Mouse (Mus musculus): ENCODE measurements at regions not wholly inside any gene's neighbourhood (a gene's known extent, or its start where the extent isn't known, plus 50 kb on each side); places are given as distances from the start of the nearest gene placed in this dataset.

DNA sequence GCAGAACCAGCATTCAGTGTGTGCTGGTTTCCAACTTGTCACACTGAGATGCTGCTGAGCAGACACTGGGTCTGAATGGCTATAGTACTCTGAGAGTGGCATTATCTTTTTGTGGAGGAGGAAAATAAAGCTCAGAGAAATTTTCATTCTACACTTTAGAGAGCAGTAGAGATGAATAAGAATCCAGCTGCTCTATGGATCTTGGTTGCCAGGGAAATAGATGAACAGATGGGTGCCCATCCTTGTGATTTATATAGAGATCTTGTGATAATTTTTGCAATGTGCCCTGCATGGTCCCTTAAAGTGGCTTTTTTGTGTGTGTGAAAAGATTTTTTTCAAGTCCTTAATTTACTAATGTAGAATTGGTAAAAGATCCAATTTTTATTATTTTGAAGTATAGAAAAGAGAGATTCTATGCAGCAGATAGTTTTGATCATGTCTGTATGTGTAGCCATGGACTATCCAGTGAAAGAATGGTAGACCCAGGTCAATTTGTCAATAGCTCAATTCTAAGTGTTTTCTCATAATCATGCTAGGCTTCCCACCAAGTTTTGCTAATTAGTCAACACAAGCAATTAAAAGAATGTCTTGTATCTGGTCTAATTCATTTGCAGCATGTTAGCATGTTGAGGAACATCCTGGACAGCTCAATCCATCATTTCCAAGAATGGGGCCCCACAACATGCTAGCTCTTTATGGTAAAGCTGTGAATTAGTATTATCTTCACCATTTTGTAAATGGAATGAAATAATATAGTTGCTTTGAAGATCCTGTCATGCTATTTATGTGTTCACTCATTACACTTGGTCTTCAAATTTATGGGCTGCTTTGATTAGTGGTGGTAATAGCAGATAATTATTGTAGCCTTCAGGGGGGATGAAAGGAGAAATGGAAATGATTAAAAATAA, 184.7 kb downstream of the Snx13 start:
- no peak for DNase-seq

GRCm38 (mm10) chr12:35220429-35220828, 173.4 kb downstream of the Snx13 start:
- no peak for DNase-seq

DNA sequence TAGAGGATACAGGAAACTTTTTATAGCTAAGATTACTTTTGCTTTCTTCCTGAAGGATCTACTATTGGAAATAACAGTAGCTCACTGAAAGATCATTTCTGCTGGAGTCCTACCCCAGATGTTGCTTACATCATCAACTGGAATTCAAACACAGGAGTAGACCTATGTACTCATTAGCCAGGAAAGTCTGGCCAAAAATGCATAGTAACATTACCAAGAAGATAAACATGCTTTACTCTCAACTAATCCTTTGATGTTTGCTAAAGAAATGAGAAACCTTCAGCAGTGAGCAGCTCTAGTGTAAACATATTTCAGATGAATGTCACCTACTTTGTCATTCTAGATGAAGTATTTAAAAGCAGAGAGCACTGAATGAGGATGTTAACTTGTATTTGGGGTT, 173.0 kb downstream of the Snx13 start:
- DNase-seq: no peak

- no peak for DNase-seq
These were observed 169.7 kb downstream of the Snx13 start for GRCm38 (mm10) chr12:35216725-35217124.

- no peak for DNase-seq
These were observed 162.4 kb downstream of the Snx13 start for GRCm38 (mm10) chr12:35209399-35209798.

DNA sequence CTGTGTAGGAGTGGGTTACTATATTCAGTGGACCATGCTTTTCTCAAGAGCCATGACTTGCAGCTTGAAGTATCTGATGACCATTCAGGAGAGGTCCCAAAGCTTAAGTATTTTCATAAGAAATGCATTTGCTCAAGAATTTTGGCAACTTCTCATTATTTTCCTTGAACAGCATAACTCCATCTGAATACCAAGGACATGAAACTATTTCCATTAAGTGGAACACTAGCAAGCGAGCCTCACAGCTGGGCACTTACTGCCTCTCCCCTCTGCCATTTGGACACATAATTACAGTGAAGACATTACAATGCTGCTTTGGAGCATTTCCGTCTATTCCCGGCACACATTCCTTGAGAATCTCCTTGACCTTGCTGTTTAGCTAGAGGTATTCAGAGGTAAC, 160.6 kb downstream of the Snx13 start:
- DNase-seq: no peak

DNA sequence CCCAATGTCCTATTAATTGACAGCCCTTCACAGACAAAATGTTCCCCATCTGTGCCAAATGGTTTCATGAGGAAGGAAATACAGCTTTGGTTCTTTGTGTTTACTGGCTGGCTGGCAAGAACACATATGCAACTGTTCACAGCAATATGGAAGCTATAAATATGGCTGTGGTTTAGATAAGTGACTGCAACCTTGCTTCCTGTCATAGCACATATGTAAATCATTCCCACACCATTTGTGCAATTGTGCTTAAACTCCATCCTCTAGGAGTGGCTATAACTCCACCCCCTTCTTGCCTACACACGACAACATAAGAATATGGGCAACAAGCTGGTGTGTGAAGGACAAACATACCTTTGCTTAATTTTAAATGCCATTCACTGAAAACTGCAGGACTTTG, 156.4 kb downstream of the Snx13 start:
- no peak for DNase-seq

GRCm38 (mm10) chr12:35200110-35200509, 153.1 kb downstream of the Snx13 start:
- no peak for DNase-seq

Small RNA genes lying in the stretch of these regions (microRNA-seq; reads per million reads assigned to microRNA genes)
- 0 reads per million in 2 experiments for gene Gm44396
